Comparison of ENCODE assay signal across 15 mouse cellular contexts in the genomic region with DNA sequence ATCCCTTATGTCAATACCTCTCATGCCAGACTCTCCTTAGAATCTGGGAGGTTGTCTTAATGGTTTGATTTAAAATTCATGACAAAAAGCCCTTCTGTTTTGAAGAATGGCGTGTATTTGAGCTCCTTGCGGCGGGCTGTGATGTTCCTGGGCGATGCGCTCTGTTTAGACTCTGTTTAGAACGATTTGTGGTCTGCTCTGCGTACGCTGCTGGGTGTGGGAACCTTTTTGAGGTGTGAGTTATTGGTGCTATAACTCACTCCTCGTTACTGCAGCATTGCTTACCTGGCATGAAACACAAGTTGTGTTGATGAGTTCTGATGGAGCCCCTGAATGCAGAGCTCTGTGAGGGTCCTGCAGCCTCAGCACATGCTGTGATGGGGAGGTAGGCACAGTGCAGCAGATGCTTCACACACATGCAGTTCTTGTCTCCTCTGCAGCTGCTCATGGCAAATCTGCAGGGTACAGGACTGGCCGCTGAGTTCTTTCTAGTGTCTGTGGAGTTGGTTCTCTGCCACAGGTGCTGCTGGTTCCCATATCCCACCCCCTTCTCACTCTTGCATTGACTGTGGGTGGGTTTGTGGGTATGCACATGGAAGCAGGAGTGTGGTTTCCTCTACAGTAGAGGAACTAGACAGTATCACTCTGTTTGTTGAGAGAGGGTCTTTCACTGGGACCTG. TPM values are rescaled to one million over a fixed set of nuclear protein-coding genes. Genes with fewer than 3 reads are reported as not detected.
DNase-seq lines count a peak whose midpoint lies in the region; ATAC-seq lines count a peak whose summit lies in the region.
"Had no signal": no experiment of that assay in that cellular context is flagged by ENCODE, and none has a peak within 500 bp of the region (broad histone marks: within the 10 kb centered on the region; RNA-seq: fewer than 3 reads in every experiment).

No protein-coding gene starts in this region.

- H3K4me1 ChIP-seq in forebrain, embryonic 14.5 days (ENCODE audit: control insufficient read depth, insufficient read depth, low read length), result 0 out of 2 replicates have a peak, but pooled peaks cover 4% of the 10 kb centered on the region
- H3K4me1 ChIP-seq in forebrain, embryonic 11.5 days (replicated peaks; ENCODE audit: control insufficient read depth, insufficient read depth, low read length), result peaks cover 7% of the 10 kb centered on the region; the same call in 1 of the 2 replicates
- peaks cover 56% of the 10 kb centered on the region for H3K4me1 ChIP-seq in limb, embryonic 13.5 days
- peaks cover 47% of the 10 kb centered on the region for H3K4me1 ChIP-seq in limb, embryonic 10.5 days
- peaks cover 11% of the 10 kb centered on the region for H3K4me1 ChIP-seq in hindbrain, embryonic 16.5 days (ENCODE audit: control insufficient read depth, insufficient read depth, low read depth, low read length)

- 59% methylated on average over 10 of the region's 10 CpGs for WGBS in forebrain, embryonic 14.5 days
- 74% methylated on average over 10 of the region's 10 CpGs for WGBS in forebrain, embryonic 11.5 days
- WGBS in limb, embryonic 13.5 days, result 53% methylated on average over 10 of the region's 10 CpGs
- 67% methylated on average over 10 of the region's 10 CpGs for WGBS in limb, embryonic 10.5 days
- 48% methylated on average over 10 of the region's 10 CpGs for WGBS in hindbrain, embryonic 16.5 days

- H3K27ac ChIP-seq in forebrain, embryonic 14.5 days (ENCODE audit: low read depth, low read length), result peak overlapping the region; percentile 33; the same call in 1 of the 2 replicates
- no peak overlapping the region for H3K27ac ChIP-seq in forebrain, embryonic 11.5 days (ENCODE audit: low read depth, low read length)
- peak overlapping the region; percentile 48; the same call in 1 of the 2 replicates for H3K27ac ChIP-seq in limb, embryonic 13.5 days
- H3K27ac ChIP-seq in limb, embryonic 10.5 days, result no peak overlapping the region
- H3K27ac ChIP-seq in hindbrain, embryonic 16.5 days (ENCODE audit: low read depth, low read length), result no peak overlapping the region
- H3K27ac ChIP-seq: embryonic facial prominence, embryonic 13.5 days; neural tube, embryonic 12.5 days had no signal

- no peaks in the 10 kb centered on the region for H3K9me3 ChIP-seq in forebrain, embryonic 14.5 days (replicated peaks; ENCODE audit: control insufficient read depth, low read length)
- no peaks in the 10 kb centered on the region for H3K9me3 ChIP-seq in forebrain, embryonic 11.5 days (ENCODE audit: control insufficient read depth, low read length)
- no peaks in the 10 kb centered on the region for H3K9me3 ChIP-seq in limb, embryonic 13.5 days
- H3K9me3 ChIP-seq in limb, embryonic 10.5 days (replicated peaks), result no peaks in the 10 kb centered on the region
- H3K9me3 ChIP-seq in hindbrain, embryonic 16.5 days (ENCODE audit: control insufficient read depth, low read length), result no peaks in the 10 kb centered on the region
- H3K9me3 ChIP-seq: embryonic facial prominence, embryonic 13.5 days; neural tube, embryonic 12.5 days had no signal

- H3K27me3 ChIP-seq in forebrain, embryonic 14.5 days (replicated peaks; ENCODE audit: control insufficient read depth, insufficient read depth, low read length), result no peaks in the 10 kb centered on the region
- no peaks in the 10 kb centered on the region for H3K27me3 ChIP-seq in forebrain, embryonic 11.5 days (ENCODE audit: control insufficient read depth, insufficient read depth, low read length)
- H3K27me3 ChIP-seq in limb, embryonic 13.5 days, result no peaks in the 10 kb centered on the region
- H3K27me3 ChIP-seq in limb, embryonic 10.5 days (ENCODE audit: low read depth, poor library complexity, severe bottlenecking), result no peaks in the 10 kb centered on the region
- H3K27me3 ChIP-seq in hindbrain, embryonic 16.5 days (replicated peaks; ENCODE audit: control insufficient read depth, insufficient read depth, low read length), result no peaks in the 10 kb centered on the region
- H3K27me3 ChIP-seq: embryonic facial prominence, embryonic 13.5 days; neural tube, embryonic 12.5 days had no signal

- H3K9ac ChIP-seq in forebrain, embryonic 14.5 days (ENCODE audit: low read length), result no peak overlapping the region
- H3K9ac ChIP-seq in forebrain, embryonic 11.5 days (ENCODE audit: low read length), result no peak overlapping the region
- no peak overlapping the region for H3K9ac ChIP-seq in limb, embryonic 13.5 days
- H3K9ac ChIP-seq in hindbrain, embryonic 16.5 days (ENCODE audit: low read depth, low read length), result no peak overlapping the region
- H3K9ac ChIP-seq: embryonic facial prominence, embryonic 13.5 days; neural tube, embryonic 12.5 days had no signal

- ATAC-seq in forebrain, embryonic 14.5 days, result no peak
- ATAC-seq in forebrain, embryonic 11.5 days (replicated peaks; ENCODE audit: low FRiP score), result no peak
- ATAC-seq in limb, embryonic 13.5 days (ENCODE audit: low FRiP score, low read depth), result no peak
- ATAC-seq in hindbrain, embryonic 16.5 days, result 0 out of 2 replicates have a peak, but pooled peaks have one; percentile 13

- H3K4me2 ChIP-seq in forebrain, embryonic 14.5 days (ENCODE audit: low read length), result no peak overlapping the region
- H3K4me2 ChIP-seq in forebrain, embryonic 11.5 days (ENCODE audit: low read depth, low read length, severe bottlenecking), result no peak overlapping the region
- H3K4me2 ChIP-seq in limb, embryonic 13.5 days (replicated peaks), result no peak overlapping the region
- H3K4me2 ChIP-seq in hindbrain, embryonic 16.5 days (ENCODE audit: low read length), result no peak overlapping the region
- H3K4me2 ChIP-seq: embryonic facial prominence, embryonic 13.5 days; liver, embryonic 11.5 days; neural tube, embryonic 12.5 days had no signal

- no peak for DNase-seq in forebrain, embryonic 14.5 days (ENCODE audit: low spot score)
- DNase-seq in forebrain, embryonic 11.5 days (ENCODE audit: low spot score), result no peak
- no peak for DNase-seq in limb, embryonic 10.5 days (ENCODE audit: low spot score)
- peak; percentile 73 for DNase-seq in thymus, postnatal 0 days (ENCODE audit: low spot score)
- DNase-seq in lung, postnatal 10 days, result no peak
- no peak for DNase-seq in layer of hippocampus, adult 11-12 months (ENCODE audit: low spot score)
- DNase-seq: heart, adult 18-20 months; kidney, postnatal 25 days; right cerebral cortex, adult 18-20 months had no signal

- no peaks in the 10 kb centered on the region for H3K36me3 ChIP-seq in forebrain, embryonic 14.5 days (ENCODE audit: control insufficient read depth, insufficient read depth, low read length)
- no peaks in the 10 kb centered on the region; the same call in 1 of the 2 replicates for H3K36me3 ChIP-seq in forebrain, embryonic 11.5 days (ENCODE audit: control insufficient read depth, insufficient read depth, low read length)
- H3K36me3 ChIP-seq in limb, embryonic 13.5 days, result peaks cover 11% of the 10 kb centered on the region
- peaks cover 19% of the 10 kb centered on the region for H3K36me3 ChIP-seq in limb, embryonic 10.5 days
- H3K36me3 ChIP-seq in hindbrain, embryonic 16.5 days (ENCODE audit: control insufficient read depth, insufficient read depth, low read length), result no peaks in the 10 kb centered on the region
- H3K36me3 ChIP-seq: G1E had no signal

- H3K4me3 ChIP-seq in forebrain, embryonic 14.5 days (ENCODE audit: low read depth, low read length), result no peak overlapping the region
- no peak overlapping the region for H3K4me3 ChIP-seq in forebrain, embryonic 11.5 days (ENCODE audit: low read depth, low read length)
- no peak overlapping the region for H3K4me3 ChIP-seq in limb, embryonic 13.5 days
- no peak overlapping the region for H3K4me3 ChIP-seq in limb, embryonic 10.5 days
- H3K4me3 ChIP-seq in hindbrain, embryonic 16.5 days (ENCODE audit: low read length), result no peak overlapping the region
- H3K4me3 ChIP-seq: embryonic facial prominence, embryonic 13.5 days; neural tube, embryonic 12.5 days had no signal

RNA-seq across cellular contexts. Expression of a gene that starts 43.4 kb away (rescaled TPM):
- polyA plus RNA-seq in forebrain, embryonic 14.5 days (2014; fragmentation: Nextera tagmentation; extraction: Ambion mirVana), result 44.3 and 49.9 TPM in 2 replicates
- polyA plus RNA-seq in forebrain, embryonic 11.5 days (2014; fragmentation: Nextera tagmentation; extraction: Ambion mirVana), result 81.6 and 83.7 TPM in 2 replicates
- 48.0 and 51.4 TPM in 2 replicates for polyA plus RNA-seq in limb, embryonic 13.5 days (2015; fragmentation: Nextera tagmentation; extraction: Ambion mirVana)
- 35.0 and 43.7 TPM in 2 replicates for polyA plus RNA-seq in limb, embryonic 10.5 days (2016; fragmentation: Nextera tagmentation; extraction: Ambion mirVana)
- polyA plus RNA-seq in hindbrain, embryonic 16.5 days (2015; fragmentation: Nextera tagmentation; extraction: Ambion mirVana), result 33.8 and 40.2 TPM in 2 replicates
- polyA plus RNA-seq in thymus, postnatal 0 days (2015; fragmentation: Nextera tagmentation; extraction: Ambion mirVana), result 70.9 and 73.9 TPM in 2 replicates
- polyA plus RNA-seq: G1E had no signal

Comparison
In these comparisons a context has a peak if more than half of its experiments do, and no peak if none do; other contexts are left out.
1. H3K27ac ChIP-seq: peak in forebrain, embryonic 14.5 days (single experiment) and limb, embryonic 13.5 days (single experiment); none in forebrain, embryonic 11.5 days (single experiment), limb, embryonic 10.5 days (single experiment) and hindbrain, embryonic 16.5 days (single experiment).